Mouse (Mus musculus) limb, embryonic 11.5 days (tissue): ENCODE measurements around the gene Fbxo45. TPM values are rescaled to one million over a fixed set of nuclear protein-coding genes. Genes with fewer than 3 reads are reported as not detected.
A peak's percentile ranks its signal among the peaks of the same experiment; 100 is the strongest.

Experiments
- ATAC-seq: fragments of 200-750 bp; cut with Nextera tagmentation; 2 replicates; pipeline ENCODE4 v1.8.0; 2017; ENCODE audit warnings: low read depth; ENCODE audit not compliant: insufficient number of reproducible peaks, low FRiP score, low TSS enrichment
- DNase-seq: peaks from one replicate; pipeline ENCODE4 v3.0.0-alpha.2; 2015; ENCODE audit warnings: low spot score
- H3K27ac ChIP-seq: fragments of 300-500 bp; sonication (generic); replicated peaks from 2 replicates; pipeline ENCODE4 v1.5.1; 2014; ENCODE audit warnings: low read depth, mild to moderate bottlenecking, low read length
- H3K27me3 ChIP-seq: fragments of 300-500 bp; sonication (generic); 2 replicates; pipeline ENCODE4 v1.6.1; 2014; ENCODE audit warnings: mild to moderate bottlenecking, low read length, mixed read lengths; ENCODE audit not compliant: control insufficient read depth, insufficient read depth
- H3K36me3 ChIP-seq: fragments of 300-500 bp; sonication (generic); 2 replicates; pipeline ENCODE4 v1.6.1; 2014; ENCODE audit warnings: mild to moderate bottlenecking, low read length, moderate library complexity, mixed read lengths; ENCODE audit not compliant: control insufficient read depth, insufficient read depth
- H3K4me1 ChIP-seq: fragments of 300-500 bp; sonication (generic); 2 replicates; pipeline ENCODE4 v1.6.1; 2014; ENCODE audit warnings: low read length, mixed read lengths; ENCODE audit not compliant: control insufficient read depth, insufficient read depth
- H3K4me2 ChIP-seq: fragments of 300-500 bp; sonication (generic); 2 replicates; pipeline ENCODE4 v1.6.1; 2014; ENCODE audit warnings: low read depth, mild to moderate bottlenecking, moderate library complexity; ENCODE audit not compliant: severe bottlenecking
- H3K4me3 ChIP-seq: fragments of 300-500 bp; sonication (generic); 2 replicates; pipeline ENCODE4 v1.5.1; 2014; ENCODE audit warnings: low read depth, low read length
- H3K9ac ChIP-seq: fragments of 300-500 bp; sonication (generic); 2 replicates; pipeline ENCODE4 v1.6.1; 2014; ENCODE audit warnings: mild to moderate bottlenecking, low read length
- H3K9me3 ChIP-seq: fragments of 300-500 bp; sonication (generic); 2 replicates; pipeline ENCODE4 v1.6.1; 2016; ENCODE audit warnings: low read length; ENCODE audit not compliant: control insufficient read depth
- WGBS: fragments of 180-500 bp; shearing (Covaris S2); extraction: QIAGEN DNeasy Blood & Tissue Kit; methylation state at CpG from one replicate; pipeline ENCODE4 v1.1.7; 2014; 5-methylcytosine and 5-hydroxymethylcytosine counted together
- polyA plus RNA-seq: library from polyadenylated mRNA; unstranded; fragments of >200 nt; fragmentation: Nextera tagmentation; extraction: Ambion mirVana; gene quantifications from 2 replicates; pipeline ENCODE4 v1.2.1, GENCODE M21; 2014

Gene Fbxo45
- polyA plus RNA-seq, 1 experiment from 2014 or later, result 21.6 TPM

DNA sequence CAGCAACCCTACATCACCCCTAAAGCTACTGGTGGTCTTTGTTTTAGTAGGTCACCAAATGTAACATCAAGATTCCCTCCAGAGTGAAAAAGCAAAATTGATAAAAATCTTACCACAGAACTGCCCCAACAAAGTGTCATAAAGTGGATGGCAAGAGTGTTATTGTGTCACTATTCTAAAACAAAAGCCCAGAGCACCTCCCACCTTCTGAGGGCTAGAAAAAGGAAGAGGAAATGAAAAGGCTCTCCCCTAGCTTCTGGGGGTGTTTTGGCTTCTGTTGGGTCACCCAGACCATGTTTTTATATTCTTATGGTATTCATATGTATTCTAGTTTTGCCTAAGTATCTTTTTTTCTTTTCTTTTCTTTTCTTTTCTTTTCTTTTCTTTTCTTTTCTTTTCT is 24.6 kb downstream of the Fbxo45 start:
- no peaks in the 10 kb centered on the region for H3K4me1 ChIP-seq
- H3K4me3 ChIP-seq, result no peak overlapping the region
- DNase-seq, result no peak
- no peaks in the 10 kb centered on the region for H3K36me3 ChIP-seq
- no peaks in the 10 kb centered on the region for H3K9me3 ChIP-seq
- no peak overlapping the region for H3K4me2 ChIP-seq
- no peak overlapping the region for H3K27ac ChIP-seq
- no peak overlapping the region for H3K9ac ChIP-seq
- ATAC-seq, result no peak
- no peaks in the 10 kb centered on the region for H3K27me3 ChIP-seq

DNA sequence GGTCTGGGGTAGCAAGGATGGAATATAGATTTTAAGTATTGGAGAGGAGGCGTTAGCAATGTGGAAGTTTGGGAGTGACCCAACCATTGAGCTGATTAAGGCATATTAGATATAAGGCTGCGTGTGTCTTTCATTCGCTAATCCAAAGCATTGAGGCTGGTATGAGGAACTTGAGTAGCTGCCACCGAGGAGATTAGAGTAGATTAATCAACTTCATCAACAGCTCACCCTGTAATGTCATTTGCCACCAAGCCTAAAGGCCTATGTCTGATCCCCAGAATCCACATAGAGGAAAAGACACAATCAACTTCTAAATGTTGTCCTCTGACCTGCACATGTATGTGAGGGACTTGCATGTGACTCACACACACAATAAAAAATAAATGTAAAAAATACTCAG is 25.2 kb downstream of the Fbxo45 start:
- H3K9ac ChIP-seq, result no peak overlapping the region
- H3K4me2 ChIP-seq, result no peak overlapping the region
- no peaks in the 10 kb centered on the region for H3K27me3 ChIP-seq
- no peak overlapping the region for H3K27ac ChIP-seq
- H3K36me3 ChIP-seq, result no peaks in the 10 kb centered on the region
- H3K9me3 ChIP-seq, result no peaks in the 10 kb centered on the region
- DNase-seq (no peak), ATAC-seq (no peak)
- no peak overlapping the region for H3K4me3 ChIP-seq
- WGBS, result 86% methylated on average over 4 of the region's 4 CpGs
- H3K4me1 ChIP-seq, result no peaks in the 10 kb centered on the region

DNA sequence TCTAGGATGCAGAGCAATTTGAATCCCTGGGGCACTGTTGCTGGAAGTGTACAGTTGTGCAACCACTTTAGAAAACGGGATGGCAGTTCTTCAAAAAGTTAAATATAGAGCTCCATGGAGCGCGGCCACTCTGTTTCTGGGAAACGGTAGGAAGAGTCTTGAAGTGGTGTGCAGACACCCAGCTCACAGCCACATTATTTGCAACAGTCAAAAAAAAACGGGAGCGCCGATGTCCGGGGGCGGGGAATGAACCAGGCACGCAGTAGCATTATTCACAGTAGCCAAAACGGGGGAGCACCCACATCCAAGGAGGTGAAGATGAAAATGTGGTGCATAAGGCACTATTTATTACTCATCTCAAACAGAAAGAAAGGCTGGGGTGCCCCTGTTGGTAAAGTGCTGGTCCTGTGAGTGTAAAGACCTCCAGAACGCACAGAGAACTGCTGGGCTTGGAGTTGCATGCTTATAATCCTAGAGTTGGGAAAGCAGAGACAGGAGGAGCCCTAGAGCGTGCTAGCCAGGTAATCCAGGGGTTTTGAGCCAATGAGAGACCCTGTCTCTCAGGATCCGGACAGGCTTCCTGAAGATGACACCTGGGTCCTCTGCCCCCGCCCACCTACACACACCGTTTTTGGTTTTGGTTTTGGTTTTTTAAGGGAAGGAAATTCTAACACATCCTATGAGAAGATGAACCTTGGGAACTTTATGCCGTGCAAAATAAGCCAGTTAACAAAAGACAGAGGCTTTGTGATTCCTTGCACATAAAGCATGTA is 32.0 kb downstream of the Fbxo45 start:
- 81% methylated on average over 17 of the region's 17 CpGs for WGBS
- H3K36me3 ChIP-seq, result no peaks in the 10 kb centered on the region
- H3K4me1 ChIP-seq, result no peaks in the 10 kb centered on the region
- H3K27me3 ChIP-seq, result no peaks in the 10 kb centered on the region
- no peak for DNase-seq
- no peak for ATAC-seq
- no peaks in the 10 kb centered on the region for H3K9me3 ChIP-seq
- H3K27ac ChIP-seq, result no peak overlapping the region
- no peak overlapping the region for H3K9ac ChIP-seq
- H3K4me3 ChIP-seq, result no peak overlapping the region
- no peak overlapping the region for H3K4me2 ChIP-seq

DNA sequence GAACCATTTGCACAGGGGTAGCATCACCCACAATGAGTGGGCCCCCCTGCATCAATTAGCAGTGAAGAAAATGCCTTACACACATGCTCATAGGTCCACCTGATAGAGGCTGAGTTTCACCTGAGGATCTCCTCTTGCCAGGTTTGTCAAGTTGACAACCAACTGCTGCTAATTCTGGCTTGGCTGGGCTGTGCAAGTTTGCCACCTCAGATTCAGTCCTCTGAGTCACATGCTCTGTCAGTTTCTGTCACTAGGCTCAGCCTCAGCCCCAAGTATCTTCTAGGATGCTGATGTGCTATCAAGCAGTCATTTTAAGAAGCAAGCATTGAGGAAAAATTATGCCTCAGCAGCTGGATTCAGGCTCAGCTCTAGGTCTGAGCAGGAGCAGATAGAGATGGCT is 32.8 kb downstream of the Fbxo45 start:
- H3K36me3 ChIP-seq, result no peaks in the 10 kb centered on the region
- H3K4me2 ChIP-seq, result no peak overlapping the region
- no peak for DNase-seq
- ATAC-seq, result no peak
- H3K4me3 ChIP-seq, result no peak overlapping the region
- no peaks in the 10 kb centered on the region for H3K9me3 ChIP-seq
- no peaks in the 10 kb centered on the region for H3K27me3 ChIP-seq
- H3K4me1 ChIP-seq, result no peaks in the 10 kb centered on the region
- no peak overlapping the region for H3K27ac ChIP-seq
- no peak overlapping the region for H3K9ac ChIP-seq

DNA sequence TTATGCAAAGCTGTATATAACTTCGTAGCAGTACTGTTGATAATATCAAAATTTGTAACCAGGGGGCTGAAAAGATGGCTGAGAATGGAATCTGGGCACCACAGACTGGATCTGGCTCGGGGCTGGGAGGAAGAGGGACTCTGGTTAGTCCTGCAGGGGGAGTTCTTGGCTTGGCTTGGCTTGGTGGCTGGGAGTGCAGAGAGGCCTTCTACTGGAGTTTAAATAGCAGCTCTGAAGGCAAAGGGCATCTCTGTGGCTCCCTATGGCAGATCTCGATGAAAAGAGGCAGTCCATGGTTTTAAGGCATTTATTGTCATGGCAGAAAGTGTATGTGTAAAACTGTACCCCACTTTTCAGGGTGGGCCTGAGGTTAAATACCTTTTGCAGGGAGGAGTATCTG is 42.1 kb downstream of the Fbxo45 start:
- WGBS, result 60% methylated on average over 3 of the region's 3 CpGs
- Histone ChIP-seq H3K27ac (no peak overlapping the region), H3K9me3 (no peaks in the 10 kb centered on the region; the same call in 1 of the 2 replicates), H3K4me1 (no peaks in the 10 kb centered on the region), H3K4me2 (no peak overlapping the region), H3K36me3 (no peaks in the 10 kb centered on the region), H3K27me3 (no peaks in the 10 kb centered on the region), H3K9ac (no peak overlapping the region), H3K4me3 (no peak overlapping the region)
- DNase-seq, result no peak
- ATAC-seq, result no peak

DNA sequence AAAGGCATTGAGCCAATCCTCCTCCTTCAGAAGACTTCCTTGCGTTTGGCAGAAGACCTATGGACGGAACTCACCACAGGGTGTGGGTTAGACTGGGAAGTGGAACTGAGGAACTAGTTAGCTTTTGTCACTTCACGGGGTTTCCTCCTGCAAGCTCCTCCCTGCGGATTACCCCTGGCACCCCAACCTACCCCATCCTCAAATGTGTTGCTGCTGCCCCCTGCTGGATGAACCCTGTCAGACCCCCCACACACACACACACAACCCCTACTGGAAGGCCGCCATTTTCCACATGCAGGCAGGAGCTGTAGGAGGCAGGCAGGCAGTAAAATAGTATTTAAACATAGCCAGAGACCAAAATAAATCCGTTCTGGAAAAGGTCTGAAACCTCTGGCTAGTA is 44.3 kb downstream of the Fbxo45 start:
- Histone ChIP-seq H3K27ac (no peak overlapping the region), H3K4me2 (no peak overlapping the region), H3K4me1 (no peaks in the 10 kb centered on the region), H3K9me3 (no peaks in the 10 kb centered on the region; the same call in 1 of the 2 replicates), H3K27me3 (no peaks in the 10 kb centered on the region), H3K36me3 (no peaks in the 10 kb centered on the region), H3K9ac (no peak overlapping the region), H3K4me3 (no peak overlapping the region)
- 75% methylated on average over 6 of the region's 6 CpGs for WGBS
- ATAC-seq, result no peak
- no peak for DNase-seq

DNA sequence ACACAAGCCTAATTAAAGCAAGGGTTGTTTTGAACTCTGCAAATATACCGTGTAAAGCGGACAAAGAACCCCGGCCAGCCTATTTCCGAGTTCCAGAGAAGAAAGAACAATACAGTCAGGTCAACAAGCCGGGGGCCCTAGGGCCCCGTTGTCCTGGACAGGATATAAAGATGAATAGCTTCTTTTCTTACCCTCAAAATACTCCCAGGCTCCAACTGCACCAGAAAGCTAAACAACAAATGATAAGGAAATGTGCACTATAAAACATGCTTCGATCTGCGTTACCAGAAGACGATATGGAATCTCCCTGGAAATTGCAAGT is 46.0 kb downstream of the Fbxo45 start:
- no peaks in the 10 kb centered on the region for H3K9me3 ChIP-seq
- WGBS, result 75% methylated on average over 9 of the region's 9 CpGs
- ATAC-seq (no peak), DNase-seq (no peak)
- H3K4me3 ChIP-seq, result no peak overlapping the region
- no peak overlapping the region for H3K4me2 ChIP-seq
- H3K27ac ChIP-seq, result no peak overlapping the region
- no peaks in the 10 kb centered on the region for H3K4me1 ChIP-seq
- no peaks in the 10 kb centered on the region for H3K36me3 ChIP-seq
- no peaks in the 10 kb centered on the region for H3K27me3 ChIP-seq
- H3K9ac ChIP-seq, result no peak overlapping the region

DNA sequence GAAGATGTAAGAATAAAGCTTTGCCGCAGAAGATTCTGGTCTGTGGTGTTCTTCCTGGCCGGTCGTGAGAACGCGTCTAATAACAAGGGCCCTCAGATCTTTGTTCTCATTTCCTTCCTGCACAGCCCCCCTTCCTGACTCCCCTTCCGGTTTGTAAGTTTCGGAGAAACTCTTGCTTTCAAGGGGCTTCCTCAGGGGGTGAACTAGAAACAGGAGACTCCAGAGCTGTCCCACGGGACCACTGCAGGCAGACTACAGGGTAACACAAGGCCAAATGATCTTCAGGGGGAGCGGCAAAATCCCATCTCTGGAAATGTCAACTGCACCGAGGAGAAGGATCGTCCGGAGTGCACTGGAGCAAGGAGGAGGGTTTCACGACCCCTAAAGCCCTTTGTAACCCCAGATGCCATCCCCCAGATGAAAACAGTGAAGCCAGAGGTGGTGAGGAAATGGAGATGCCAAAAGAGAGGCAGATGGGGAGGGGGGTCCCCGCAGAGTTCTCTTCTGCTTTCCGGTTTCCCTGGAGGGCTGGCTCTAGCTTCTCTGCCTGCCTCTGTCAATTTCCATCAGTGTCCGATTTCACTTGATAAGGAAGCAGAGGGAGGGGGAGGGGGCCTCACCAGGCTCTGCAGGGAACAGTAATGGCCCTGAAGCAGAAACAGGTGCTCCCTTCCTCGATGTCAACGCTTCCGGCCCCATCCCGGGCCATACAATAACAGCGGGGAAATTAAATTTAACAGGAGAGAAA is 46.5 kb downstream of the Fbxo45 start:
- Histone ChIP-seq H3K27me3 (no peaks in the 10 kb centered on the region), H3K4me3 (no peak overlapping the region), H3K27ac (no peak overlapping the region), H3K9ac (no peak overlapping the region), H3K4me2 (no peak overlapping the region), H3K4me1 (no peaks in the 10 kb centered on the region), H3K36me3 (no peaks in the 10 kb centered on the region), H3K9me3 (no peaks in the 10 kb centered on the region)
- DNase-seq (peak; percentile 37), ATAC-seq (no peak)
- WGBS, result 65% methylated on average over 21 of the region's 21 CpGs
